Mouse (Mus musculus) liver, embryonic 14.5 days (tissue): ENCODE measurements at regions not wholly inside any gene's neighbourhood (a gene's known extent, or its start where the extent isn't known, plus 50 kb on each side); places are given as distances from the start of the nearest gene placed in this dataset.

ENCODE experiments used
- CTCF ChIP-seq: IDR thresholded peaks from 2 replicates; pipeline ENCODE4 v1.5.1; 2016; ENCODE audit warnings: antibody characterized with exemption, low read depth, control low read depth
- EP300 ChIP-seq: IDR thresholded peaks from 2 replicates; pipeline ENCODE4 v1.6.1; 2016; ENCODE audit warnings: antibody characterized with exemption, low read depth

DNA sequence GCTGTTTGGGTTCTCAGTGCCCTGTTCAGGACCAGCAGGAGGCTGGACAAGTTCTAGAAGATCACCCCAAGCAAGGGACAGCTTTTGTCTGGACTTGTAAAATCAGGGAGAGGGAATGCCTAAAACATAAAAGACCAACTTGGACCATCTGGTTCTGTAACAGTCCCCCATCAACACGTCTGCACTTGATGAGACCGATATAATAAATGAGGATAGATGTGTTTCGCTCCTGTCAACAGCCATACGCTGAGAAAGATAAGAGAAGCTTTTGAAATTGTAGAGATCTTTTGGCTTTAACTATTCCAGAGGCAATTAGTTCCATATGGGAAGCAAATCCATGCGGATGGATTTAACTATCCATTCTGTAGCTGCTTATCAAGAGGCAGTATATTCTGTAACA is 2561.4 kb upstream of the Gm7489 start:
- TF ChIP-seq EP300 (no peak), CTCF (no peak)
